Mouse (Mus musculus) testis, adult 2 months (tissue): Measurements from ENCODE around the gene Capn10. TPM values are rescaled to one million over a fixed set of nuclear protein-coding genes. Genes with fewer than 3 reads are reported as not detected.
A peak's percentile ranks its signal among the peaks of the same experiment; 100 is the strongest.

Experiments
- H3K27ac ChIP-seq: fragments of 200-500 bp; 2 replicates; pipeline ENCODE4 v1.5.1; 2012; ENCODE audit warnings: low read depth, low read length; ENCODE audit not compliant: control insufficient read depth, insufficient read depth
- H3K27me3 ChIP-seq: fragments of 200-500 bp; 2 replicates; pipeline ENCODE4 v1.6.1; 2012; ENCODE audit warnings: mild to moderate bottlenecking, low read length, moderate library complexity; ENCODE audit not compliant: control insufficient read depth, insufficient read depth
- H3K36me3 ChIP-seq: fragments of 200-500 bp; 2 replicates; pipeline ENCODE4 v1.6.1; 2012; ENCODE audit warnings: mild to moderate bottlenecking, low read length; ENCODE audit not compliant: control insufficient read depth, insufficient read depth
- H3K4me1 ChIP-seq: fragments of 200-500 bp; 2 replicates; pipeline ENCODE4 v1.6.1; 2012; ENCODE audit warnings: low read length; ENCODE audit not compliant: control insufficient read depth, insufficient read depth
- H3K4me3 ChIP-seq: fragments of 200-500 bp; 2 replicates; pipeline ENCODE4 v1.5.1; 2012; ENCODE audit warnings: low read depth, mild to moderate bottlenecking, low read length, moderate library complexity, mixed read lengths; ENCODE audit not compliant: control insufficient read depth
- CTCF ChIP-seq: fragments of 200-500 bp; IDR thresholded peaks from 2 replicates; pipeline ENCODE4 v1.5.1; 2012; ENCODE audit warnings: low read depth, mild to moderate bottlenecking, inconsistent platforms, low read length, moderate library complexity; ENCODE audit not compliant: control insufficient read depth, insufficient read depth, insufficient replicate concordance
- POLR2A ChIP-seq: fragments of 200-500 bp; IDR thresholded peaks from 2 replicates; pipeline ENCODE4 v1.6.1; 2012; ENCODE audit warnings: low read depth, mild to moderate bottlenecking, inconsistent platforms, low read length, moderate library complexity; ENCODE audit not compliant: control insufficient read depth
- polyA plus RNA-seq: library from polyadenylated mRNA; depleted of rRNA; stranded (reverse); fragments of >200 nt; gene quantifications from 2 replicates; pipeline ENCODE4 v1.2.3, GENCODE M21; 2012

Gene Capn10
- polyA plus RNA-seq, 1 experiment, result 31.9 TPM

DNA sequence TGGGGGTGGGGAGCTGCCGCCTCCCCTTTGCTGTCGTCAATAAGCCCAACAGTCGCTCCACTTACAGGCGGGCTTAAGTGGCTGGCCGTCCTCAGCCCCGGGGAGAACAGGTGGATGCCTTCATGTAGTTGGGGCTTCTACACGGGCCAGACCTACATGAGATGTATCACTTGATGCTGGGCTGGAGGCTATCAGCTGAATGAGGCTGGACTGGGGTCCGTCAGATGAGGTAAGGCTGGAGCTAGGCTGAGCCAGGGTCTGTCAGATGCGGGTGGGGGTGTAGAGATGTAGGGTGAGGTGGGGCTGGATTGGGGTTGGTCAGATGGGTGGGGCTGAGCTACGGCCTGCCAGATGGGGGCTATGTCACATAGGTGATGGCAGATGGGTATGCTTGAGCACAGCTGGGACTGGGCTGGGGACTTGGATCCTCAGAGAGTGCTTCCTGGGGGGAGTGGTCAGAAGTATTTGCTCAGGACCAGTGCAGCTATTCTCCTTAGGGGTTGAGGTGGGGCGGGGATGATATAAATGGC is 45.0 kb downstream of the Capn10 start:
- TF ChIP-seq POLR2A (no peak), CTCF (no peak)
- Histone ChIP-seq H3K27me3 (no peaks in the 10 kb centered on the region), H3K36me3 (no peaks in the 10 kb centered on the region), H3K4me1 (no peaks in the 10 kb centered on the region), H3K4me3 (no peak overlapping the region), H3K27ac (no peak overlapping the region)

- H3K4me1 ChIP-seq, result no peaks in the 10 kb centered on the region
- no peak overlapping the region for H3K27ac ChIP-seq
- H3K27me3 ChIP-seq, result no peaks in the 10 kb centered on the region
- H3K36me3 ChIP-seq, result no peaks in the 10 kb centered on the region
- H3K4me3 ChIP-seq, result no peak overlapping the region
- TF ChIP-seq POLR2A (no peak), CTCF (no peak)
These were observed 47.1 kb downstream of the Capn10 start for GRCm38 (mm10) chr1:92981056-92981845.

DNA sequence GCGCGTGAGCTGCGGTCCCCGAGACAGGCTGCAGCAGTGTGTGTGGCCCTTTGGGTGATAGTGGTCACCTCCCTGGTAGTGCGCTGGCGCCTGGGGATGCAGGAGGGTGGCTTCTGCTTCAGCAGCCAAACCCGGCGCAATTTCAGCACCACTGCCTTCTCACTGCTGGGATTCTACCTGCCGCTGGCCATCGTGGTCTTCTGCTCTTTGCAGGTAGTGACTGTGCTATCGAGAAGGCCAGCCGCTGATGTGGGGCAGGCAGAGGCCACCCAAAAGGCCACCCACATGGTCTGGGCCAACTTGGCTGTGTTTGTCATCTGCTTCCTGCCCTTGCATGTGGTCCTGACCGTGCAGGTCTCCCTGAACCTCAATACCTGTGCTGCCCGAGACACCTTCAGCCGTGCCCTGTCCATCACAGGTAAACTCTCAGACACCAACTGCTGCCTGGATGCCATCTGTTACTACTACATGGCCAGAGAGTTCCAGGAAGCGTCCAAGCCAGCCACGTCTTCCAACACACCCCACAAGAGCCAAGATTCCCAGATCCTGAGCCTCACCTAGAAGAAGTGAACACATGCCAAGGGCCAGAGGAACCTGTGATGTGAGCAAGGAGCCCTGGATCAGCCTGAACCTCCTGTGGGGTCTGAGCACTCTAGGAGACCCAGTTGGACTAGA is 48.9 kb downstream of the Capn10 start:
- H3K27ac ChIP-seq, result no peak overlapping the region
- no peaks in the 10 kb centered on the region for H3K27me3 ChIP-seq
- H3K4me3 ChIP-seq, result no peak overlapping the region
- TF ChIP-seq CTCF (no peak), POLR2A (no peak)
- H3K4me1 ChIP-seq, result no peaks in the 10 kb centered on the region
- H3K36me3 ChIP-seq, result no peaks in the 10 kb centered on the region

DNA sequence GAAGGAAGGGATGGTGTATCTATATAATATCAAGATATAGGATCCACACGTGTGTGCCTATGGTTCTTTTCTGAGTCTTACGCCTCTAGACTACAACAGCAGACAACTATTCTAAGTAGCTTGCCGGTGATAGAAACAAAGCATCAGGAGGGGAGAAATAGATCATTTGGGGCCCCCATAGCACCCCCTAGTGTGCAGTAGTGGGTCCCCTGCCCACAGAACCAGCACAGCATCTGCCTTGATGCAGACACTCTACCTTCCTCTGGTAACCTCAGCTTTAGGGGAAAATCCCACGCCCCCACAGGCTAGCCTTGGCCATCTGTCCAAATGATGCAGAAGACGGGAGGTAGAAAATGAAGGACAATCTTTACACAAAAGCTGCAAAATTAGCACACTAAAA is 50.8 kb downstream of the Capn10 start:
- TF ChIP-seq CTCF, result no peak
- TF ChIP-seq POLR2A, result no peak
- Histone ChIP-seq H3K36me3 (no peaks in the 10 kb centered on the region), H3K4me1 (no peaks in the 10 kb centered on the region), H3K27me3 (no peaks in the 10 kb centered on the region), H3K27ac (no peak overlapping the region), H3K4me3 (no peak overlapping the region)

- no peaks in the 10 kb centered on the region for H3K27me3 ChIP-seq
- H3K27ac ChIP-seq, result no peak overlapping the region
- H3K4me1 ChIP-seq, result peaks cover 3% of the 10 kb centered on the region
- no peak overlapping the region for H3K4me3 ChIP-seq
- TF ChIP-seq CTCF (no peak), POLR2A (no peak)
- H3K36me3 ChIP-seq, result no peaks in the 10 kb centered on the region
These were observed 54.7 kb downstream of the Capn10 start for GRCm38 (mm10) chr1:92988894-92989293.

DNA sequence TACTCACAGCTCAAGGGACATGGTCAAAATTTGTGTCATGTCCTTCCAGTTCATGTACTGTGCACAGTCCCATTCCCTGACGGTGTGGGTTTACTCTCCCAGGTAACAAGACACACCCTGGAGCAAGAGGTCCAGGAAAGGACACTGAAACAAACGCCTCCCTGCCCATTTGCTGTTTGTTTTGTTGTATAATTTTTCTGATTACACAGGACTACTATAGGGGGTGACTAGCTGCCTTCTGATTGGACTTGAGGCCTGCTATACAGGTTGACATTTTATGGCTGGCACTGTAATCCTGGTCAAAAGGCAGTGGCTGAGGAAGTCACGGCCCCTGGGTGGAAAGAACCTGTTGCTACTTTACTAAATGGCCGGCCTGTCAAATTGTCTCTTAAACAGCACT is 55.7 kb downstream of the Capn10 start:
- Histone ChIP-seq H3K4me1 (peaks cover 3% of the 10 kb centered on the region), H3K27ac (no peak overlapping the region), H3K4me3 (peak overlapping the region; percentile 3; the same call in 1 of the 2 replicates), H3K27me3 (no peaks in the 10 kb centered on the region), H3K36me3 (no peaks in the 10 kb centered on the region)
- TF ChIP-seq CTCF (no peak), POLR2A (no peak)

GRCm38 (mm10) chr1:92992214-92992855 is 58.2 kb downstream of the Capn10 start:
- Histone ChIP-seq H3K27ac (no peak overlapping the region; the same call in 1 of the 2 replicates), H3K4me1 (peaks cover 5% of the 10 kb centered on the region), H3K36me3 (no peaks in the 10 kb centered on the region), H3K4me3 (peak overlapping the region; percentile 76), H3K27me3 (no peaks in the 10 kb centered on the region)
- TF ChIP-seq CTCF (no peak), POLR2A (no peak)
